ENCODE assay signal across 27 mouse cellular contexts in the genomic region with DNA sequence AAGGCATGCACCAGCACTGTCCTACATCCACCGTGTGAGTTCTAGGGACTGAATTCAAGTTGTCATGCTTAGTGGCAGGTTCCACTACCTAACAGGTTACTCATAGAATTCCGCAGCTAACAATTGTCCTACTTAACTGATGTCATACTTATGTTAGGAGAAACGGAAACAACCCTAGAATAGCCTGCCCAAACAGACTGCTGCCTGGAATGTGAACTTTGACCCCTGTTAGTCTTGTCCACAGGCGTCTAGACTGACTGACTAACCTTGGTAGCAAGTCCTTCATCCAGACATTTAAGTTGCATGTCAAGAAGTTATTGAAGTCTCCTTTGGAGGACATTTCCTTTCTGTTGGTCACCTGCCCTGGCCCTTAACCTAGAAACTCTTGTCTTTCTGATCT.
DNase-seq lines count a peak whose midpoint lies in the region; ATAC-seq and TF ChIP-seq lines count a peak whose summit lies in the region.
"Had no signal": no experiment of that assay in that cellular context is flagged by ENCODE, and none has a peak within 500 bp of the region (broad histone marks: within the 10 kb centered on the region; RNA-seq: fewer than 3 reads in every experiment).

No protein-coding gene starts in this region.

- H3K9me3 ChIP-seq in lung, embryonic 14.5 days (ENCODE audit: low read depth, low read length): no peaks in the 10 kb centered on the region
- no peaks in the 10 kb centered on the region for H3K9me3 ChIP-seq in intestine, embryonic 16.5 days (ENCODE audit: control insufficient read depth, low read length)
- H3K9me3 ChIP-seq: forebrain, embryonic 12.5 days; heart, embryonic 13.5 days; limb, embryonic 12.5 days; liver, embryonic 12.5 days; stomach, embryonic 15.5 days had no signal

- no peaks in the 10 kb centered on the region for H3K36me3 ChIP-seq in lung, embryonic 14.5 days (ENCODE audit: insufficient read depth)
- no peaks in the 10 kb centered on the region for H3K36me3 ChIP-seq in intestine, embryonic 16.5 days (ENCODE audit: control insufficient read depth, insufficient read depth, low read length)
- H3K36me3 ChIP-seq: forebrain, embryonic 12.5 days; heart, embryonic 13.5 days; limb, embryonic 12.5 days; liver, embryonic 12.5 days; stomach, embryonic 15.5 days had no signal

- H3K27me3 ChIP-seq in lung, embryonic 14.5 days (ENCODE audit: insufficient read depth, low read length): no peaks in the 10 kb centered on the region
- no peaks in the 10 kb centered on the region for H3K27me3 ChIP-seq in intestine, embryonic 16.5 days (replicated peaks; ENCODE audit: control insufficient read depth, insufficient read depth, low read length)
- H3K27me3 ChIP-seq: CH12.LX; forebrain, embryonic 12.5 days; heart, embryonic 13.5 days; limb, embryonic 12.5 days; liver, embryonic 12.5 days; stomach, embryonic 15.5 days had no signal

- no peak for TF ChIP-seq POLR2A in lung, adult 2 months (IDR thresholded peaks at IDR 0.05; ENCODE audit: borderline replicate concordance, extremely low read depth, low read depth, low read length)

- no peak overlapping the region for H3K27ac ChIP-seq in lung, embryonic 14.5 days (ENCODE audit: low read depth)
- no peak overlapping the region for H3K27ac ChIP-seq in intestine, embryonic 16.5 days (ENCODE audit: low read length)
- H3K27ac ChIP-seq: forebrain, embryonic 12.5 days; heart, embryonic 13.5 days; hindbrain, embryonic 14.5 days; left cerebral cortex, adult 2 months; limb, embryonic 12.5 days; liver, embryonic 12.5 days; stomach, embryonic 15.5 days had no signal

- ATAC-seq in lung, embryonic 14.5 days (ENCODE audit: insufficient read depth): no peak
- peak; percentile 57; the same call in 1 of the 2 replicates for ATAC-seq in intestine, embryonic 16.5 days
- ATAC-seq: forebrain, postnatal 0 days; liver, embryonic 12.5 days; liver, postnatal 0 days; midbrain, embryonic 16.5 days had no signal

- H3K4me1 ChIP-seq in lung, embryonic 14.5 days (ENCODE audit: insufficient read depth): no peaks in the 10 kb centered on the region
- no peaks in the 10 kb centered on the region for H3K4me1 ChIP-seq in lung, adult 2 months (ENCODE audit: control insufficient read depth, insufficient read depth, low read length)
- H3K4me1 ChIP-seq in intestine, embryonic 16.5 days (ENCODE audit: control insufficient read depth, insufficient read depth, low read length): peaks cover 5% of the 10 kb centered on the region; the same call in 1 of the 2 replicates
- H3K4me1 ChIP-seq: forebrain, embryonic 12.5 days; limb, embryonic 12.5 days; liver, embryonic 12.5 days; stomach, embryonic 15.5 days had no signal

- no peak for TF ChIP-seq CTCF in lung, embryonic 14.5 days (IDR thresholded peaks at IDR 0.05; ENCODE audit: low read depth)
- no peak for TF ChIP-seq CTCF in lung, adult 2 months (IDR thresholded peaks at IDR 0.05; ENCODE audit: insufficient read depth, low read length)

- WGBS in lung, embryonic 14.5 days: 39% methylated on average over 4 of the region's 4 CpGs
- WGBS in lung, adult 2 months: 47% methylated on average over 4 of the region's 4 CpGs
- WGBS in intestine, embryonic 16.5 days: 49% methylated on average over 4 of the region's 4 CpGs

- H3K4me3 ChIP-seq in lung, embryonic 14.5 days (ENCODE audit: low read depth, low read length): no peak overlapping the region
- H3K4me3 ChIP-seq in lung, adult 2 months (replicated peaks; ENCODE audit: extremely low read depth, low read depth, low read length): no peak overlapping the region
- no peak overlapping the region for H3K4me3 ChIP-seq in intestine, embryonic 16.5 days (ENCODE audit: low read length)
- H3K4me3 ChIP-seq: erythroblast, embryonic 14.5 days; forebrain, embryonic 12.5 days; heart, embryonic 13.5 days; left cerebral cortex, adult 2 months; limb, embryonic 12.5 days; liver, embryonic 12.5 days; stomach, embryonic 15.5 days had no signal

- H3K9ac ChIP-seq in lung, embryonic 14.5 days: no peak overlapping the region
- H3K9ac ChIP-seq in intestine, embryonic 16.5 days (ENCODE audit: low read depth, low read length): no peak overlapping the region
- H3K9ac ChIP-seq: forebrain, embryonic 12.5 days; forebrain, postnatal 0 days; heart, embryonic 13.5 days; hindbrain, embryonic 14.5 days; limb, embryonic 12.5 days; liver, embryonic 12.5 days; liver, postnatal 0 days; stomach, embryonic 15.5 days had no signal

- no peak overlapping the region for H3K4me2 ChIP-seq in lung, embryonic 14.5 days
- no peak overlapping the region for H3K4me2 ChIP-seq in intestine, embryonic 16.5 days (ENCODE audit: low read depth, low read length)
- H3K4me2 ChIP-seq: forebrain, embryonic 12.5 days; heart, embryonic 13.5 days; hindbrain, embryonic 14.5 days; limb, embryonic 12.5 days; liver, embryonic 12.5 days; midbrain, embryonic 11.5 days; stomach, embryonic 15.5 days had no signal

- DNase-seq in kidney, adult 9 months: peak; percentile 75
- DNase-seq in kidney, postnatal 10 days: no peak
- DNase-seq in lung, embryonic 14.5 days: peak; percentile 9
- DNase-seq in lung, adult 2 months: no peak
- no peak for DNase-seq in Muller cell, postnatal 12 days (ENCODE audit: inconsistent ontology term)
- DNase-seq in cerebellum, adult 11 months: no peak
- DNase-seq: adrenal gland, postnatal 10 days; cerebellum, adult 11-12 months; cerebellum, adult 9-11 months; forebrain, postnatal 0 days; gastrocnemius, postnatal 10 days; heart, postnatal 10 days; liver, postnatal 0 days; lung, postnatal 14 days; right cerebral cortex, postnatal 25 days had no signal

Comparison
In these comparisons a context has a peak if more than half of its experiments do, and no peak if none do; other contexts are left out.
1. DNase-seq: peak in kidney, adult 9 months (single experiment) and lung, embryonic 14.5 days (single experiment); none in kidney, postnatal 10 days (single experiment), lung, adult 2 months (single experiment), Muller cell, postnatal 12 days (single experiment) and cerebellum, adult 11 months (single experiment).